Mouse (Mus musculus) midbrain, postnatal 0 days (tissue): ENCODE results near the gene Wnt4. TPM values are rescaled to one million over a fixed set of nuclear protein-coding genes. Genes with fewer than 3 reads are reported as not detected.

Experiments used
- ATAC-seq: fragments of 200-750 bp; cut with Nextera tagmentation; 2 replicates; pipeline ENCODE4 v1.8.0; 2017; ENCODE audit warnings: moderate number of reproducible peaks, mild to moderate bottlenecking, moderate TSS enrichment, moderate library complexity; ENCODE audit not compliant: low FRiP score
- DNase-seq: peaks from one replicate; pipeline ENCODE4 v3.0.0-alpha.2; 2015; ENCODE audit warnings: low spot score
- H3K27ac ChIP-seq: fragments of 300-500 bp; sonication (generic); 2 replicates; pipeline ENCODE4 v1.5.1; 2014; ENCODE audit warnings: low read depth, mild to moderate bottlenecking, low read length, mixed read lengths
- H3K27me3 ChIP-seq: fragments of 300-500 bp; sonication (generic); 2 replicates; pipeline ENCODE4 v1.6.1; 2014; ENCODE audit warnings: low read length, control low read depth, mixed read lengths; ENCODE audit not compliant: insufficient read depth
- H3K36me3 ChIP-seq: fragments of 300-500 bp; sonication (generic); 2 replicates; pipeline ENCODE4 v1.6.1; 2014; ENCODE audit warnings: low read length, control low read depth, mixed read lengths; ENCODE audit not compliant: insufficient read depth
- H3K4me1 ChIP-seq: fragments of 300-500 bp; sonication (generic); 2 replicates; pipeline ENCODE4 v1.6.1; 2014; ENCODE audit warnings: mild to moderate bottlenecking, control low read depth, antibody characterized with exemption, low read length, mixed read lengths; ENCODE audit not compliant: insufficient read depth
- H3K4me2 ChIP-seq: fragments of 300-500 bp; sonication (generic); 2 replicates; pipeline ENCODE4 v1.6.1; 2014; ENCODE audit warnings: low read depth, mild to moderate bottlenecking, low read length, mixed read lengths; ENCODE audit not compliant: poor library complexity, severe bottlenecking
- H3K4me3 ChIP-seq: fragments of 300-500 bp; sonication (generic); 2 replicates; pipeline ENCODE4 v1.5.1; 2014; ENCODE audit warnings: low read depth, mild to moderate bottlenecking, low read length, moderate library complexity
- H3K9ac ChIP-seq: fragments of 300-500 bp; sonication (generic); replicated peaks from 2 replicates; pipeline ENCODE4 v1.6.1; 2014; ENCODE audit warnings: mild to moderate bottlenecking, low read length, moderate library complexity, mixed read lengths; ENCODE audit not compliant: poor library complexity, severe bottlenecking
- H3K9me3 ChIP-seq: fragments of 300-500 bp; sonication (generic); 2 replicates; pipeline ENCODE4 v1.6.1; 2016; ENCODE audit warnings: low read length, control low read depth
- CTCF ChIP-seq: IDR thresholded peaks from 2 replicates; pipeline ENCODE4 v1.5.1; 2016; ENCODE audit warnings: antibody characterized with exemption, mild to moderate bottlenecking
- WGBS: fragments of 180-500 bp; shearing (Covaris S2); extraction: QIAGEN DNeasy Blood & Tissue Kit; methylation state at CpG from one replicate; pipeline ENCODE4 v1.1.7; 2014; 5-methylcytosine and 5-hydroxymethylcytosine counted together
- polyA plus RNA-seq: library from polyadenylated mRNA; unstranded; fragments of >200 nt; fragmentation: Nextera tagmentation; extraction: Ambion mirVana; gene quantifications from 2 replicates; pipeline ENCODE4 v1.2.1, GENCODE M21; 2015
- total RNA-seq: library from RNA; depleted of rRNA; stranded (reverse); fragments of >200 nt; gene quantifications from 2 replicates; pipeline ENCODE4 v1.2.3, GENCODE M21; 2014

Wnt4 gene
- total and polyA plus RNA-seq, 2 experiments from 2014 or later, result 5.6 to 6.0 TPM

GRCm38 (mm10) chr4:137235368-137235767 is 41.9 kb upstream of the Wnt4 start:
- Histone ChIP-seq H3K27ac (no peak overlapping the region), H3K4me2 (no peak overlapping the region), H3K9ac (no peak overlapping the region), H3K9me3 (no peaks in the 10 kb centered on the region), H3K4me3 (no peak overlapping the region), H3K36me3 (no peaks in the 10 kb centered on the region), H3K4me1 (peaks cover 4% of the 10 kb centered on the region; the same call in 1 of the 2 replicates), H3K27me3 (no peaks in the 10 kb centered on the region)
- 41% methylated on average over 9 of the region's 9 CpGs for WGBS
- ATAC-seq, result no peak
- DNase-seq, result no peak
- no peak for TF ChIP-seq CTCF

GRCm38 (mm10) chr4:137244883-137245282 is 32.4 kb upstream of the Wnt4 start:
- Histone ChIP-seq H3K4me3 (no peak overlapping the region), H3K9ac (no peak overlapping the region), H3K36me3 (no peaks in the 10 kb centered on the region), H3K9me3 (no peaks in the 10 kb centered on the region), H3K4me2 (no peak overlapping the region), H3K27ac (no peak overlapping the region), H3K27me3 (no peaks in the 10 kb centered on the region), H3K4me1 (no peaks in the 10 kb centered on the region)
- WGBS, result 67% methylated on average over 9 of the region's 9 CpGs
- no peak for TF ChIP-seq CTCF
- no peak for ATAC-seq
- DNase-seq, result no peak

GRCm38 (mm10) chr4:137250333-137250732 is 27.0 kb upstream of the Wnt4 start:
- H3K9ac ChIP-seq, result no peak overlapping the region
- no peak overlapping the region for H3K4me3 ChIP-seq
- H3K27me3 ChIP-seq, result no peaks in the 10 kb centered on the region
- no peak overlapping the region for H3K4me2 ChIP-seq
- no peak for TF ChIP-seq CTCF
- no peak overlapping the region for H3K27ac ChIP-seq
- DNase-seq (no peak), ATAC-seq (no peak)
- no peaks in the 10 kb centered on the region for H3K9me3 ChIP-seq
- no peaks in the 10 kb centered on the region for H3K36me3 ChIP-seq
- 54% methylated on average over 5 of the region's 5 CpGs for WGBS
- H3K4me1 ChIP-seq, result no peaks in the 10 kb centered on the region

DNA sequence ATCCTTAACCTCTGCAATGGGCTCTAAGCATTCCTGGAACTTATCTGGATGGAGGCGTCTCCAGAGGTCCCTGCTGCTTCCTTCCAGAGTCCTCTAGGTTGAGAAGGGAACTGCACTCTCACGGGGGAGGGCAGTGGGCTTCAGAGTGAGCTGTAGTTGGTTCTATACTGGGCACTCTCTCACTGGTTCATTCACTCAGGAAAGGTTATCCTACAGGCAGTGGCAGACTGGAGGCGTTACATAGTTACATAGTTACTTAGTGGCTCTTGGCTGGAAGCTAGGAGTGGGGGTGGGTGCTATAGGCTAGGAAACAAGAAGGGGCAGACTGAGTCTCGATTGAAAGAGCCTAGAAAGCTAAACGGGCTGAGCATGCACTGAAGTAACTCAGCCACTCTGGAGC is 26.4 kb upstream of the Wnt4 start:
- Histone ChIP-seq H3K4me2 (no peak overlapping the region), H3K4me3 (no peak overlapping the region), H3K27ac (no peak overlapping the region), H3K9me3 (no peaks in the 10 kb centered on the region), H3K4me1 (no peaks in the 10 kb centered on the region), H3K36me3 (no peaks in the 10 kb centered on the region), H3K27me3 (no peaks in the 10 kb centered on the region), H3K9ac (no peak overlapping the region)
- DNase-seq (no peak), ATAC-seq (no peak)
- no peak for TF ChIP-seq CTCF
- 68% methylated on average over 5 of the region's 5 CpGs for WGBS

- ATAC-seq (no peak), DNase-seq (no peak)
- Histone ChIP-seq H3K4me1 (no peaks in the 10 kb centered on the region), H3K27ac (no peak overlapping the region), H3K4me3 (no peak overlapping the region), H3K9me3 (no peaks in the 10 kb centered on the region), H3K36me3 (no peaks in the 10 kb centered on the region), H3K4me2 (no peak overlapping the region), H3K9ac (no peak overlapping the region), H3K27me3 (no peaks in the 10 kb centered on the region)
- 75% methylated on average over 11 of the region's 11 CpGs for WGBS
- TF ChIP-seq CTCF, result no peak
Measured at GRCm38 (mm10) chr4:137253601-137254000, 23.7 kb upstream of the Wnt4 start.

DNA sequence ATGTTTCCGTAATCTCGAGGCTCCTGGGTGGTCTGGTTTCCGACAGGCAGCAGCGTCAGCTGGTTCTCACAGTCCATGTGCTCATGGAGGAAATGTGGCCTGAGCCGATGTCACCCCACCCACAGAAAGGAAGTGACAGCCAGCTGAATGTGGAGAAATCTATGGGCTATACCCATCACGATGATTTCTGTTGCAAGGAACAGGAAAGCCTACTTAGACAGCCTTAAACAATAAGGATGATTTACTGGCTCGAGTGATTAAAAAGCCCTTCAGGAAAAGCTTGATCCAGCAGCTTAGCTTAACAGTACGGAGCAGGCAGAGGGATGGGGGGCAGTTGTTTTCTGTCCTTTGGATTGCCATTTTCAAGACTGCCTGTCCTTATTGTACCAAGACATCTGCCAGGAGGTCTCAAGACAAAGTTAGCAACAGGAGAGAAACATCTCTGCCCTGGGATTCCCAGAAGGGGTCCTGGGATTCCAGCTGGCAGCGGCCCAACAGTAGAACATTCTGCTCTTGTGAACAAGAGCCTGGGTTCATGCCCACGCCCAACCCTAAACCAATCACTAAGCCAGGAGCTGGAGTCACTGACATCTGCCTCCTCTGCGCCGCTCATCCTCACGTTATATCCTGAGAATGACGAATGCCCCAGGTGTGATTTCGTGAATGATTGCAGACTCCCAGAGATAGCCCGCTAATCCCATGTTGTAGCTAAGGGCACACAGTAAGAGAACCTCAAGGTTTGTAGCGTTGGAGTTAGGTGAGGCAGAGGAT is 22.9 kb upstream of the Wnt4 start:
- 83% methylated on average over 17 of the region's 17 CpGs for WGBS
- H3K9me3 ChIP-seq, result no peaks in the 10 kb centered on the region
- ATAC-seq, result no peak
- H3K9ac ChIP-seq, result no peak overlapping the region
- no peaks in the 10 kb centered on the region for H3K4me1 ChIP-seq
- no peak for DNase-seq
- no peak overlapping the region for H3K4me3 ChIP-seq
- H3K36me3 ChIP-seq, result no peaks in the 10 kb centered on the region
- no peak overlapping the region for H3K4me2 ChIP-seq
- no peak overlapping the region for H3K27ac ChIP-seq
- TF ChIP-seq CTCF, result no peak
- H3K27me3 ChIP-seq, result no peaks in the 10 kb centered on the region
